Comparison of ENCODE assay signal across 11 mouse cellular contexts in genomic region chr14:68447240-68447923, GRCm38 (mm10).
DNase-seq lines count a peak whose midpoint lies in the region; ATAC-seq and TF ChIP-seq lines count a peak whose summit lies in the region.
"Had no signal": no experiment of that assay in that cellular context is flagged by ENCODE, and none has a peak within 500 bp of the region (broad histone marks: within the 10 kb centered on the region; RNA-seq: fewer than 3 reads in every experiment).

No protein-coding gene starts in this region.

- peaks cover 7% of the 10 kb centered on the region; the same call in 1 of the 2 replicates for H3K4me1 ChIP-seq in liver, adult 2 months (ENCODE audit: control insufficient read depth, insufficient read depth, low read length)
- H3K4me1 ChIP-seq in liver, embryonic 11.5 days (replicated peaks; ENCODE audit: control insufficient read depth, insufficient read depth, low read length) = no peaks in the 10 kb centered on the region
- 0 out of 2 replicates have a peak, but pooled peaks cover 1% of the 10 kb centered on the region for H3K4me1 ChIP-seq in intestine, postnatal 0 days (replicated peaks; ENCODE audit: control insufficient read depth, insufficient read depth, low read length)

- TF ChIP-seq POLR2A in liver, adult 2 months (IDR thresholded peaks at IDR 0.05; ENCODE audit: extremely low read depth, insufficient read depth, low read length) = no peak

- 25% methylated on average over 7 of the region's 7 CpGs for whole genome bisulfite sequencing in liver, adult 2 months
- WGBS in liver, embryonic 11.5 days = 68% methylated on average over 7 of the region's 7 CpGs
- WGBS in intestine, postnatal 0 days = 37% methylated on average over 7 of the region's 7 CpGs

- H3K79me2 ChIP-seq in liver, adult 2 months (ENCODE audit: control insufficient read depth, insufficient read depth, low read length) = no peaks in the 10 kb centered on the region

- 0 out of 2 replicates have a peak overlapping the region, but pooled peaks have one; percentile 12 for H3K9ac ChIP-seq in liver, adult 2 months (ENCODE audit: low read depth, low read length)
- no peak overlapping the region for H3K9ac ChIP-seq in liver, embryonic 11.5 days (ENCODE audit: low read depth, low read length)
- no peak overlapping the region for H3K9ac ChIP-seq in intestine, postnatal 0 days (ENCODE audit: low read depth, low read length)

- peak; percentile 88 for DNase-seq in liver, adult 2 months (ENCODE audit: extremely low read depth, low read depth, low spot score)
- DNase-seq in liver, embryonic 11.5 days (ENCODE audit: low spot score) = no peak
- peak; percentile 29 to 54 for DNase-seq in kidney, postnatal 36 days
- peak; percentile 5 for DNase-seq in retina, embryonic 14.5 days (ENCODE audit: low spot score)
- DNase-seq in layer of hippocampus, adult 9-11 months = no peak
- no peak for DNase-seq in testis, postnatal 10 days (ENCODE audit: low spot score)
- DNase-seq: lung, postnatal 10 days; thymus, postnatal 36 days had no signal

- H3K4me2 ChIP-seq in liver, embryonic 11.5 days = no peak overlapping the region
- H3K4me2 ChIP-seq in intestine, postnatal 0 days (replicated peaks; ENCODE audit: low read depth) = no peak overlapping the region

- TF ChIP-seq CTCF in liver, adult 2 months (IDR thresholded peaks at IDR 0.05; ENCODE audit: low read depth, low read length) = no peak
- TF ChIP-seq CTCF in intestine, postnatal 0 days (IDR thresholded peaks at IDR 0.05; ENCODE audit: low read depth) = no peak

- no peaks in the 10 kb centered on the region for H3K36me3 ChIP-seq in liver, adult 2 months (ENCODE audit: control insufficient read depth, insufficient read depth, low read length)
- no peaks in the 10 kb centered on the region for H3K36me3 ChIP-seq in liver, embryonic 11.5 days (ENCODE audit: control insufficient read depth, insufficient read depth, low read length)
- no peaks in the 10 kb centered on the region for H3K36me3 ChIP-seq in intestine, postnatal 0 days (ENCODE audit: control insufficient read depth, insufficient read depth)

- H3K27ac ChIP-seq in liver, adult 2 months (replicated peaks; ENCODE audit: insufficient read depth, low read depth, low read length) = peak overlapping the region; percentile 61
- no peak overlapping the region; the same call in 1 of the 2 replicates for H3K27ac ChIP-seq in liver, embryonic 11.5 days (ENCODE audit: low read depth, low read length)
- no peak overlapping the region for H3K27ac ChIP-seq in intestine, postnatal 0 days (ENCODE audit: low read depth, low read length)
- H3K27ac ChIP-seq: layer of hippocampus, adult 2 months had no signal

- ATAC-seq in liver, embryonic 11.5 days (replicated peaks; ENCODE audit: low FRiP score) = no peak
- ATAC-seq in intestine, postnatal 0 days = peak; percentile 79
- ATAC-seq in activated CD4-positive, CD25-positive, alpha-beta regulatory T cell, adult 4 months = no peak

- H3K4me3 ChIP-seq in liver, adult 2 months (ENCODE audit: insufficient read depth, low read depth, low read length) = no peak overlapping the region
- no peak overlapping the region for H3K4me3 ChIP-seq in liver, embryonic 11.5 days (ENCODE audit: low read depth, low read length)
- H3K4me3 ChIP-seq in intestine, postnatal 0 days (ENCODE audit: low read depth, low read length) = no peak overlapping the region
- H3K4me3 ChIP-seq: layer of hippocampus, adult 2 months had no signal

- no peaks in the 10 kb centered on the region for H3K27me3 ChIP-seq in liver, adult 2 months (ENCODE audit: control insufficient read depth, insufficient read depth, low read length)
- no peaks in the 10 kb centered on the region for H3K27me3 ChIP-seq in liver, embryonic 11.5 days (replicated peaks; ENCODE audit: control insufficient read depth, insufficient read depth, low read length)
- no peaks in the 10 kb centered on the region for H3K27me3 ChIP-seq in intestine, postnatal 0 days (replicated peaks; ENCODE audit: control insufficient read depth, insufficient read depth, low read length)

- H3K9me3 ChIP-seq in liver, embryonic 11.5 days (ENCODE audit: control insufficient read depth, low read length) = no peaks in the 10 kb centered on the region
- H3K9me3 ChIP-seq in intestine, postnatal 0 days (ENCODE audit: control insufficient read depth) = no peaks in the 10 kb centered on the region

Comparison
In these comparisons a context has a peak if more than half of its experiments do, and no peak if none do; other contexts are left out.
1. DNase-seq: peak in liver, adult 2 months (single experiment), kidney, postnatal 36 days (2 of 2) and retina, embryonic 14.5 days (single experiment); none in liver, embryonic 11.5 days (single experiment), layer of hippocampus, adult 9-11 months (single experiment) and testis, postnatal 10 days (single experiment).